Mouse (Mus musculus): ENCODE data around the gene Patz1. TPM values are rescaled to one million over a fixed set of nuclear protein-coding genes. Genes with fewer than 3 reads are reported as not detected.

The Patz1 gene
- polyA plus RNA-seq, 1 experiment from 2014 or later: 60.4 TPM

DNA sequence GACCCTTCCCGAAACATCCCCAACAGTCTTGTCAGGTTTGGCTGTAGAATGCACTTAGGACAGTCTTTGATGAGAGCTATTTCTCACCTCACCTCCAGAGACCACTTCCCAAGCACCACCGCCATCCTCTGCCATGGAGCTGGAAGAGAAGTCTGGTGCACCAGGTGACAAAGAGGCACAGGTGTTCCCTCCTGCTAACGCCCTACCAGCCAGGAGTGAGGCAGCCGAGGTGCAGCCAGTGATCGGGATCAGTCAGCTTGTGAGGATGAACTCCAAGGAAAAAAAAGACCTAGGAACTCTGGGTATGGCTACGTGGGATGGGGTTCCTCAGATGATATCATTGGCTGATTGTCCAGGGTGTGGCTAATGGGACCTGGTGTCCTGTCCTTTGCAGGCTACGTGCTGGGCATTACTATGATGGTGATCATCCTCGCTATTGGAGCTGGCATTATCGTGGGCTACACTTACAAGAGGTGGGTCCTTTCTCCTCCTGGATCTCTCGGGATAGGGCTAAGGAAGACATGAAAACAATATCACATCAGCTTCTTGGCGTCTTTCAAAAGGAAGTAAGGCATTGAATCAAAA, 44.5 kb downstream of the Patz1 start:
- ATAC-seq (replicated peaks; ENCODE audit: low FRiP score): no peak
- Histone ChIP-seq H3K27ac (no peak overlapping the region), H3K4me3 (replicated peaks) (no peak overlapping the region), H3K27me3 (no peaks in the 10 kb centered on the region), H3K4me1 (peaks cover 56% of the 10 kb centered on the region), H3K4me2 (no peak overlapping the region), H3K36me3 (no peaks in the 10 kb centered on the region), H3K9ac (no peak overlapping the region), H3K9me3 (replicated peaks) (no peaks in the 10 kb centered on the region)
- WGBS: 85% methylated on average over 11 of the region's 11 CpGs

GRCm38 (mm10) chr11:3334141-3334710, 45.6 kb downstream of the Patz1 start:
- Histone ChIP-seq H3K9me3 (replicated peaks) (no peaks in the 10 kb centered on the region), H3K27me3 (no peaks in the 10 kb centered on the region), H3K9ac (no peak overlapping the region), H3K4me3 (replicated peaks) (no peak overlapping the region), H3K4me2 (no peak overlapping the region), H3K4me1 (peaks cover 56% of the 10 kb centered on the region), H3K27ac (no peak overlapping the region), H3K36me3 (no peaks in the 10 kb centered on the region)
- no peak for ATAC-seq (replicated peaks; ENCODE audit: low FRiP score)
- 90% methylated on average over 11 of the region's 11 CpGs for WGBS

DNA sequence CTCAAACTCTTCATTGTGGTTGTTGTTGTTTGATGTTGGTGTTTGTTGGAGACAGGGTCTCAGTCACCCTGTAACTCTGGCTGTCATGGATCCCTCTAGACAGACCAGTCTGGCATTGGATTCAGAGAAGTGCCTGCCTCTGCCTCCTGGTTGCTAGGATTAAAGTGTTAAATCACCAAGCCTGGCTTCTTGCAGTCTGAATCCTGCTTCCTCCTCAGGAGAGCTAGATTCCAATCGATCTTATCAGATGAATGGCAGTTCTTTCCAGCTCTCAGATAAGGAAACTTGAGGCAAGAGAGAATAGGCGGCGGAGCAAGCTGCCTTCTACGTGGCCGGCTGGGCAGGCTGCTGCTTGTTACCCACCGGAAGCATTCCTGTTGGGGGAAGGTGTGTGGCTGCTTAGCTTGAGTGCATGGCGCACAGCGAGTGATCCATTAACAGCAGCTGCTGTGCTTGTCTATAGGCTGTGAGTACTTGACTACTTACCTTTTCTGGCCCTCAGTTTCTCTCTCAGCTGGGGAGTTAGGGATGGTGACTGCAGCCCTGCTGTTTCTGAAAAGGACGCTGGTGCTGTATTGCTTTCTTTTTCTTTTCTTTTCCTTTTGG, 46.1 kb downstream of the Patz1 start:
- H3K27ac ChIP-seq: 0 out of 2 replicates have a peak overlapping the region, but pooled peaks have one; percentile 20
- ATAC-seq (replicated peaks; ENCODE audit: low FRiP score): no peak
- no peak overlapping the region for H3K4me2 ChIP-seq
- WGBS: 52% methylated on average over 9 of the region's 9 CpGs
- H3K4me3 ChIP-seq (replicated peaks): no peak overlapping the region
- H3K9ac ChIP-seq: no peak overlapping the region
- peaks cover 56% of the 10 kb centered on the region for H3K4me1 ChIP-seq
- no peaks in the 10 kb centered on the region for H3K9me3 ChIP-seq (replicated peaks)
- no peaks in the 10 kb centered on the region for H3K36me3 ChIP-seq
- H3K27me3 ChIP-seq: no peaks in the 10 kb centered on the region

DNA sequence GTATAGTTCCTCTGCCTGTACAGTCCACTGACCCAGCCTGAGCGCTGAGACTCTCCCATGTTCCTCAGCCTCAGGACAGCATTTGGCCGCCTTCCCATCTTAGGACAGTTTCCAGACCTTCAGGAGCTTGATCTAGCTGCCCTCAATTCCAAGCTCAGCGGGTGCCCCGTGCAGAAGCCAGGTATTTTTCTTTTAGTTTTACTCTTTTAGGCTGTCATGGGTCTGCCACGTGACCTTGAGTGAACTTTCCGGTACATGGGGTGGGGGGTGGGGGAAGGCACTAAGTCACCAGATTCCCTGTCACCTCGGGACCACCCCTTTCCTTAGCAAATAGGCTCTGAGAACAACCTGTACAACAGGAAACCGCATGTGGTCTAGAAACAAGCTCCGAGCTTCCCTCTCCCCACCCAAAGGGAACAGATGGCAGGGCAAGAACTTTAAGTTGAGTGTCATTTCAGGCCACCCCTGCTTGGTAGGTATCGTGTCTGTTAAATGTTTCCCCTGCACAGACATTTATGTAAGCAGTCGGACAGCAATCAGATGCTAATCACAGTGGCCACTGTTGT, 47.1 kb downstream of the Patz1 start:
- ATAC-seq (replicated peaks; ENCODE audit: low FRiP score): no peak
- Histone ChIP-seq H3K36me3 (no peaks in the 10 kb centered on the region), H3K27me3 (no peaks in the 10 kb centered on the region), H3K4me3 (replicated peaks) (no peak overlapping the region), H3K9me3 (replicated peaks) (no peaks in the 10 kb centered on the region), H3K27ac (0 out of 2 replicates have a peak overlapping the region, but pooled peaks have one; percentile 18), H3K9ac (no peak overlapping the region), H3K4me2 (no peak overlapping the region), H3K4me1 (peaks cover 51% of the 10 kb centered on the region)
- 45% methylated on average over 11 of the region's 11 CpGs for WGBS

GRCm38 (mm10) chr11:3336602-3337001, 47.9 kb downstream of the Patz1 start:
- Histone ChIP-seq H3K9me3 (replicated peaks) (no peaks in the 10 kb centered on the region), H3K36me3 (peaks cover 2% of the 10 kb centered on the region; the same call in 1 of the 2 replicates), H3K4me2 (no peak overlapping the region), H3K27me3 (no peaks in the 10 kb centered on the region), H3K9ac (no peak overlapping the region), H3K4me1 (peaks cover 45% of the 10 kb centered on the region), H3K27ac (no peak overlapping the region), H3K4me3 (replicated peaks) (no peak overlapping the region)
- 72% methylated on average over 3 of the region's 3 CpGs for WGBS
- ATAC-seq (replicated peaks; ENCODE audit: low FRiP score): no peak

GRCm38 (mm10) chr11:3337173-3337955, 48.7 kb downstream of the Patz1 start:
- Histone ChIP-seq H3K4me3 (replicated peaks) (no peak overlapping the region), H3K9ac (0 out of 2 replicates have a peak overlapping the region, but pooled peaks have one; percentile 10), H3K4me2 (no peak overlapping the region), H3K9me3 (replicated peaks) (no peaks in the 10 kb centered on the region), H3K27ac (peak overlapping the region; percentile 75), H3K4me1 (peaks cover 38% of the 10 kb centered on the region), H3K27me3 (no peaks in the 10 kb centered on the region), H3K36me3 (peaks cover 6% of the 10 kb centered on the region; the same call in 1 of the 2 replicates)
- ATAC-seq (replicated peaks; ENCODE audit: low FRiP score): peak; percentile 65
- 16% methylated on average over 12 of the region's 12 CpGs for WGBS

DNA sequence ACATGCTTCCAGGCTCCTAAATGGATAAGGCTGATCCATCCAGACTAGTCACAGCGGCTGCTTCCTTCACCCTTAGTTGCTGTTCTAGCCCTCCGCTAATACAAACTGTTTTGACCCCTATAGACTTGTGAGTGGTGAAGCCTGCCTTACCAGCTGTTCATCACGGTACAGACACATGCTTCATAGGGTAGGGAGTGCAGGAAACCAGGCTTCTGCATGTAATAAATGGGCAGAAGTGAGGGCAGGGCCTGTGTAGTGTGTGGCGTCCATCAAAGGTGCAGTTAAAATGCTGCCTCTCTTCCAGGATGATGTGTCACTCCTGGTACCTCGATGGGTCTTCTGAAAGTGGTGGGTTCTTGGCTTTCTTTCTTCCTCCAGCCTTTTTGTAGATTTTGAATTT, 49.3 kb downstream of the Patz1 start:
- ATAC-seq (replicated peaks; ENCODE audit: low FRiP score): 0 out of 2 replicates have a peak, but pooled peaks have one; percentile 2
- H3K27me3 ChIP-seq: no peaks in the 10 kb centered on the region
- WGBS: 65% methylated on average over 5 of the region's 5 CpGs
- peaks cover 32% of the 10 kb centered on the region for H3K4me1 ChIP-seq
- H3K9me3 ChIP-seq (replicated peaks): no peaks in the 10 kb centered on the region
- no peak overlapping the region for H3K4me2 ChIP-seq
- H3K9ac ChIP-seq: no peak overlapping the region
- H3K36me3 ChIP-seq: peaks cover 12% of the 10 kb centered on the region
- no peak overlapping the region for H3K4me3 ChIP-seq (replicated peaks)
- peak overlapping the region; percentile 75 for H3K27ac ChIP-seq

DNA sequence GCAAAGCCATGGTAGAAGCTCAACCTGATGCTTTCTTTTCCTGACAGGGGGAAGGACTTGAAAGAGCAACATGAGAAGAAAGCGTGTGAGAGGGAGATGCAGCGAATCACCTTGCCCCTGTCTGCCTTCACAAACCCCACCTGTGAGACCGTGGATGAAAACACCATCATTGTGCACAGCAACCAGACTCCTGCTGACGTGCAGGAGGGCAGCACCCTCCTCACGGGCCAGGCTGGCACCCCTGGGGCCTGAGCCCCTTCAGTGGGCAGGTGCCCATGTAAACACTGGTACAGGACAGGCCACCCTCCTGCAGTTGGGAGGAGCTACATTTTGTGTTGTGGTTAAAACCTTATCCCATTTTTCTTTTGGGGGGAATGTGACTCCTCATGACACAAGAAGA, 52.8 kb downstream of the Patz1 start:
- Histone ChIP-seq H3K4me2 (no peak overlapping the region), H3K27ac (no peak overlapping the region)

DNA sequence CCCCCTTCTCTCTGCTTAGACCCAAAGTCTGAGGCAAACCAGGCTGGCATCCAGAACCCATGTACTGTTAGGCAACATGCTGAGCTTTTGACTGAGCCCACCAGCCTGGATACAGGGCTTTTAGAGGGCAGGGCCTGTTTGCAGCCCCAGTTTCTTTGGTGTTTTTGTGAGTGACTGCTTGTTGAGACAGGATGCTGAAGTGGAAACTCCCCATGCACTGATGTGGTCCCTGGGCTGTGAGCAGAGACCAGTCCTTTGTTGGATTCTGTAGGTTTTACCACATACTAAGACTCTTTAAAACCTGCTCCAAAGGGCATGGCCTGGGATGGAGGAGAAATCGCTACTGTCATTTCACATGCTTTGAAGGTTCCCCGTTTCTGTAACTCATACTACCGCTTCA, 56.2 kb downstream of the Patz1 start:
- peaks cover 27% of the 10 kb centered on the region for H3K4me1 ChIP-seq
- H3K27me3 ChIP-seq: no peaks in the 10 kb centered on the region
- no peak overlapping the region for H3K9ac ChIP-seq
- no peak overlapping the region for H3K4me2 ChIP-seq
- H3K27ac ChIP-seq: no peak overlapping the region
- ATAC-seq (replicated peaks; ENCODE audit: low FRiP score): no peak
- H3K36me3 ChIP-seq: peaks cover 46% of the 10 kb centered on the region
- no peaks in the 10 kb centered on the region for H3K9me3 ChIP-seq (replicated peaks)
- H3K4me3 ChIP-seq (replicated peaks): no peak overlapping the region
- WGBS: 88% methylated on average over 3 of the region's 3 CpGs

More for the DNA sequence above, 52.8 kb downstream of the Patz1 start:
- Histone ChIP-seq H3K27me3 (no peaks in the 10 kb centered on the region), H3K36me3 (peaks cover 45% of the 10 kb centered on the region), H3K9ac (no peak overlapping the region), H3K4me1 (peaks cover 18% of the 10 kb centered on the region), H3K4me3 (replicated peaks) (no peak overlapping the region), H3K9me3 (replicated peaks) (no peaks in the 10 kb centered on the region)
- ATAC-seq (replicated peaks; ENCODE audit: low FRiP score): no peak
- WGBS: 79% methylated on average over 5 of the region's 5 CpGs

DNA sequence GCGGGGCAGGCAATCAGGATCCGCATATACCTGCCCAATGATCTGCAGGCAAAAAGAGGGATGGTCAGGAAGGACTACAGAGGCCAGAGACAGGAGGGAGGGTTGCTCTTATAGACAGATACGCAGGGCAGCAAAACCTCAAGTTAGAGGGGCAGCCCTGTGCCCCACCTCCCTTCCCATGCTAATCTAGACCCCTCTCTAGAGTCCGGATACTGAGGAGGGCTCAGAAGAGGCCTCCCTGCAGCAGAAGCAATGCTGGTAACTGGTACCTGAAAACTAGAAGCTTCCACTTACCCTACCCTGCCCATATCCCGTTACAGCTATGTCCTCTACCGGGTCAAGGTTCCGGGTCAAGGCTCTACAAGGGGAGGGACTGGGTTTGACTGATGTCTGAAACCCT, 57.7 kb downstream of the Patz1 start:
- Histone ChIP-seq H3K27ac (no peak overlapping the region), H3K4me2 (no peak overlapping the region), H3K4me1 (peaks cover 27% of the 10 kb centered on the region), H3K9ac (no peak overlapping the region), H3K36me3 (peaks cover 59% of the 10 kb centered on the region), H3K9me3 (replicated peaks) (no peaks in the 10 kb centered on the region), H3K4me3 (replicated peaks) (no peak overlapping the region), H3K27me3 (no peaks in the 10 kb centered on the region)
- no peak for ATAC-seq (replicated peaks; ENCODE audit: low FRiP score)
- WGBS: 68% methylated on average over 7 of the region's 7 CpGs

DNA sequence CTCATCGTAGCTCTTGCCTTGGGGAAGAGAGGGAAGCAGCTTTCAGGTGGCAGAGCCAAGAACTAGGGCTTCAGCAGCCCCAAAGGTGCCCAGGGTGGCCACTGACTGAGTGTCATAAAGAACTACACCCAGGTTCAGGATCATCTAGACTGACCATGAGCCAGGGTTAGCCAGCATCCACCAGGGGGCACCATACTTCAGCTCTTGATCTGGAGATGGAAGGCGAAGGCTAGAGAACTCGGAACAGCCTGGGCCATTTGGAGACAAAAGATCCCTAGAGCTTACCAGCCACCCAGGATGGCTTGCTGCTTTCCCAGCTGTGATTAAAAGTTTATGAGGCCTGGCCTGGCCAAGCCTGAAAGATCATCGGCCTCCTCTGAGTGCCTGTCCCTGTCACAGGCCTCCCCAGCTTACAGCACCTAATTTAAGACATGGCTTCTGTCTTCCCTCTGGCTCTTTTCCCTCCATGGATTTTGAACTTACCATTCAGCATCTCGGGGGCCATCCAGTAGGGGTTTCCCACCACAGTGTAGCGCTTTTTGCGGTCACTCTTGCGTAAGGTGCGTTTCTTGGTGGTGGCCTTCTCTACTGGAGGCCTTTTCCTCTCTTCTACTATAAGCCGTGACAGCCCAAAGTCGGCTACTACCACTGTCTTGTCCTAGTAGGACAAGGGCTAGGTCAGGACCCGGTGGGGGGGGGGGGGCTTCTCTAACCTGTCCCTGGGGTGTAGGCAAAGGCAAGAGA, 58.6 kb downstream of the Patz1 start:
- no peaks in the 10 kb centered on the region for H3K27me3 ChIP-seq
- H3K9ac ChIP-seq: 0 out of 2 replicates have a peak overlapping the region, but pooled peaks have one; percentile 0
- H3K4me3 ChIP-seq (replicated peaks): no peak overlapping the region
- no peak overlapping the region for H3K4me2 ChIP-seq
- peaks cover 27% of the 10 kb centered on the region for H3K4me1 ChIP-seq
- 53% methylated on average over 12 of the region's 12 CpGs for WGBS
- H3K9me3 ChIP-seq (replicated peaks): no peaks in the 10 kb centered on the region
- peak overlapping the region; percentile 56 for H3K27ac ChIP-seq
- H3K36me3 ChIP-seq: peaks cover 62% of the 10 kb centered on the region
- peak; percentile 72 for ATAC-seq (replicated peaks; ENCODE audit: low FRiP score)

All from kidney, embryonic 15.5 days (tissue).